Mouse (Mus musculus) MEL-GATA-1-ER (cell line): ENCODE results near the gene Stard3.
A peak's percentile ranks its signal among the peaks of the same experiment; 100 is the strongest.

Source experiments
- DNase-seq: peaks from one replicate; pipeline ENCODE4 v3.0.0-alpha.2; 2012; ENCODE audit warnings: low read depth; ENCODE audit errors: extremely low read depth

The Stard3 gene

DNA sequence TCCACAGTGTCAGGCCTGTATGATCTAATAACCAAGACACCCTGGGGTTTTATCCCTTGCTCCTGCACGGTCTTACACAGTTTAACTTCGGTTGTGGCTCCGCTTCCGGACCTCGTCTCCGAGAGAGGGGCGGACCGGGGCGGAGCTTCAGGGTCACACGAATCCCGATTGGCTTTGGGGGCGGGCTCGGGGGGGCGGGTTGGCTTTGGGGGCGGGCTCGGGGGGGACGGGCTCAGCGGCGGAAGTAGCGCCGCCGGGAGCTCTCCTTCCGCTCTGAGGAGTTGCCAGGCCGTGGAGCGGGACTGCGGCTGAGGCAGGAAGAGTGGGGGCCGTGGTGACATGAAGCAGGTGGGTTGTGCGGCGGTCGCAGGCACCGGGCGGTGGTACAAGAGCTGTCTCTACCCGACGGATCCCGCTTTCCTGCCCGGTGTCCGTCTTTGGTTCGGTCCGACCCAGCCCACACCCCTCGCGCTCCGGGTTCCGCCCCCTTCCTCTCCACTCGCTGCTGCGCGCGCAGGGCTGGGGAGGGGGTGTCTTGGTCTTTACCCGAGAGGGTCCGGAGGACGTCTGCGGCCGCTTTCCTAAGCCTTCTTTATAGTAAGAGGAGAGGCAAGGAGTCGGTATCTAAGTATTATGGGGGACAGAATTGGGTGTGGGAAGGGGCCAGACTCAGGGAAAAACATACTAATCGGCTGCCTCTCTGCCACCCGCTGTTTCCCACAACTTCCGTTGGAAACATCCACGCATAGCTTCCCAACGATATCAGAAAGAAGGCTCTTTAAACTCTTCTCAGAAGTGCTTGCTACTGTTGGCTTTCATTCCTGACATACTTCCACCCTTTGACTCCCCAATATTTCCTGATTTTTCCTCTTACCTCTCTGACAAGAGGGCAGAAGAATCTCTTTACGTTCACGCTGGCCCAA lies at the start of gene Stard3:
Stard3 (plus strand) TSS at position 208 of the 923 bp plus-strand sequence.
- peak; percentile 79 for DNase-seq

DNA sequence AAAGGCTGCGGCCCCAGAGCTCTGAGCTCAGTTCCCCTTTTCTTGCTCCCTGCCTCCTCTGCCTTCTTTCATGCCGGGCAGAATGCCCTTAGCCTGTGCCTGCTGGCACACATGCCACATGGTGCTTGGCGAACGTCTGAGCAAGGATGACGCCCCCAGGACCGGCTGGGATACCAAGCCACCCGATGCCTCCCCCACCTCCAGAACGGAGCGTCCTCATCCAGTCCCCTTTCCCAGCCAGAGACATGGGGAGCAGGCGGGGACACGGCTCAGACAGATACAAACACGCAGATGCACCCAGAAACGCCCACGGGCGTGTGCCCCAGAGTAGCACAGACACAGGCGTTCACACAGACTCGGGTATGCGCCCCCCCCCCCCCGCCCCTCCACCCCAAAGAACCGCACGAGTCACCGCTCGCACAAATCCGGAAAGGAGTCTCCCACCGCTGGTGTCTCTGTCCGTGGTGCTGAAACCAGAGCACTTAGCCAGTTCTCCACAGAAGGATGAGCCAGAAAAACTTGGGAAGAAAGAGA lies 44.3 kb upstream of the Stard3 start:
- DNase-seq = peak; percentile 29

DNA sequence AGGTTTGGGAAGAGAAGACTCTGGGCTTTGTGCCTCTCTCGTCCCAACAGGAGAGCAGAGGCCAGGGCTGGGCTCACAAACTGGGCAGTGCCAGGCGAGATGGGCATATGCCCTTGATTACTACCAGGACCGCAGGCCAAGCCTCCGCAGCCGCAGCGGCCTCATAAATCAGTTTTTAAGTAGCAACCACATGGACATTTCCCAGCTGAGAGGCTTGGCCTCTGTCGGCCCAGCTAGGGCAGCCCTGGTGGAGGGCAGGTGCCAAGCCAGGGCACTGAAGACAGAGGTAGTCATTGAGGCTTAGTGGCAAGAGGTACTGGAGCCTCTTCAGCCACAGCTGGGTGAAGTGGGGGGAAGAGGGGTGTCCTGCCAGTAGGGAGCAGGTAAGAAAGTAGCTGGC lies 40.7 kb upstream of the Stard3 start:
- DNase-seq = no peak

DNA sequence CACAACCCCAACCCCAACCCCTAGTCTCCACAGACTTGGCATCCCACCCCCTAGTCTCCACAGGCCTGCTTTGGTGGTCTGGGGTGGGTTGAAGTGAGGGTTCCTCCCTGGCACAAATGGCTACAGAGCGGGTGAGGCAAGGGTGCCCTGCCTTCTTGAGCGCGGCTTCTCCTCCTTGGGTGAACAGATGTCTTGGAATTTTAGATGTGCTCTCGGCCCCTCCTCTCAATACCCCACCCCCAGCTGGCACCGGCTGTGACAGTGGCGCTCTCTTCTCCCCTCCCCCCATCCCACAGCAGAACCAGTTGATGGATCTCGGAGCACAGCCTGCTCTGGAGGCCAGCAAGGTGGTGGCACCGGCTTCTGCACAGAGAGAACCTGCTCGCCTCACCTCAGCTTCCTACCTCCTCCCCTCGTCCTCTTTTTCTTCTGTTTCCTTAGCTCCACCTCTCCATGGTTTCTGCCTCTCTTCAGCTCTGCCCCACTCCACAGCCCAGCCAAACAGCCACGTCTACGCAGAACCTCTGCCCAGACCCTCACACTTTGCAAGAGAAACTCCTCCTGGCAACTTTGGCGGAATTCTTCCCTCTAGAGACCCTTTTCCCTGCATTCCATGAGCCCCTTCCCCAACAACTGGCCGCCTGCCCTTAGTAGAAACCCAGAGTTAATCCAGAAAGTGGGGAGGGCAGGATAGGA lies 39.6 kb upstream of the Stard3 start:
- no peak for DNase-seq

DNA sequence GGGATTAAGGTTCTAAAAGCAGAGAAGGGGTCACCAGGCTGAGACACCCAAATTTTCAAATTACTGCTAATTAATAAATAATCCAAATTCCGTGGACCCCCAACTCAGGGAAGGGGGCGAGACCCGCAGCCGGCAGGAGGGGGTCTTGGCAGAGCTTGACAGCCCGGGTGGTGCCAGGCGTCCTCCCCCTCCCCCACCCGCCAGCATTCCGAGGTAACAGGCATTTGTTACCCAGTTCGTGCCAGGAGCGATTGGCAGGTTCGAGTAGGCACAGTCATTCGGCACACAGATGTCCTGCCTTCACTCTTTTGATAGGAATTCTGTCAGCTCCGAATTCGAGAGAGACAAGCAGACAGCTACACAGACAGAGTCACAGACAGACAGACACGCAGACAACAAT lies 39.0 kb upstream of the Stard3 start:
- DNase-seq = no peak

DNA sequence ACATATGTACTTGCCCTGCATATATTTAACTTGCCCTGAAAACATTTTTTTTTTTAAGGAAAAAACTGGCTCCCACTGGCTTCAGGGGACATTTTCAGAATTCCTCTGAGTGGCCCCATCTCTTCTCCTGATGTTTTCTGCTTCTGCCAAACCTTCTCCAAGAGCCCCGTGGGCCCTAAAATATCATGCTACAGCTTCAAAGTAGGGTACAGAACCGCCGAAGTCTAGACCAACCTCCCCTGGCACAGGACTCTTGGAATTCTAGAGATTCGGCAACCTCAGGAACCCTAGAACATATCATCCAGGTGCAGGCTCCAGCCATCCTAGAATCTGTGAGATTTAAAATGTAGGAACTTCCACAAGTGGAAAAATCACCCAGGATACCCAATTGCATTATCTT lies 38.6 kb upstream of the Stard3 start:
- DNase-seq = no peak

DNA sequence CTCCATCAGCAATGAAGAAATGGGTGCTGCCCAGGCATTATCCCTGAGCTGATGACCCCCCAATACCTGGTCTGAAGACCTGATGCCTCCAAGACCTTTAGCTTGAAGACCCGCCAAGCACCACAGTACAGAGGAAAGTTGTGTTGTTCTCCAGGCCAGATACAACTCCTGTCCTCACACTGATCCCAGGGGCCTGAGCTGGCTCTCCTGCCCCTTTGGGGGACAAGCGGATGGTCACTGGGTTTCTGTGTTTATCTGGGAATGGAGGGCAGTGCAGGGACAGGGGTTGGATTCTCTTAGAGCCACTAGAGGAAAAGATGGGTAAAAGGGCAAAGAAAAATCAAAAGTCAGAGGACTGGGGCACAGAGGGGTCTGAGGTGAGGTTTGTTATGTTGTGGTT lies 38.2 kb upstream of the Stard3 start:
- DNase-seq = no peak

DNA sequence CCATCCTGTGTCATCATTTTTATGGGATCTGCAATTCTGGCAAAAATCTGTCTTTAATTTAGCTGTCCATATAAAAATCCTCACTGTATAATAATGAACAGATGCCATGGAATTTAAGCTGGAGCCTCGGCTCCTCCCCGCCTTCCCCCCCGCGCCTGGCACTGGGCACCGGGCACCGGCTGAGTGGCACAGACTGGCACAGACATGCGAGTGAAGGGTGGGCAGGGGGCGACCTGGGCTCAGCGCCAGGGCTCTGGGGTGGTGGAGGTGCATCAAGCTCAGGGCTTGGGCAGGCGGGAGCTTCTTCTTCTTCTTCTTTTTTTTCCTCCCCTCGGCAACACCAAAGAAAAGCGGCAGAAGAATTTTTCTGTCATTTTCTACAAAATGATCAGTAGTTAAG lies 37.8 kb upstream of the Stard3 start:
- no peak for DNase-seq

DNA sequence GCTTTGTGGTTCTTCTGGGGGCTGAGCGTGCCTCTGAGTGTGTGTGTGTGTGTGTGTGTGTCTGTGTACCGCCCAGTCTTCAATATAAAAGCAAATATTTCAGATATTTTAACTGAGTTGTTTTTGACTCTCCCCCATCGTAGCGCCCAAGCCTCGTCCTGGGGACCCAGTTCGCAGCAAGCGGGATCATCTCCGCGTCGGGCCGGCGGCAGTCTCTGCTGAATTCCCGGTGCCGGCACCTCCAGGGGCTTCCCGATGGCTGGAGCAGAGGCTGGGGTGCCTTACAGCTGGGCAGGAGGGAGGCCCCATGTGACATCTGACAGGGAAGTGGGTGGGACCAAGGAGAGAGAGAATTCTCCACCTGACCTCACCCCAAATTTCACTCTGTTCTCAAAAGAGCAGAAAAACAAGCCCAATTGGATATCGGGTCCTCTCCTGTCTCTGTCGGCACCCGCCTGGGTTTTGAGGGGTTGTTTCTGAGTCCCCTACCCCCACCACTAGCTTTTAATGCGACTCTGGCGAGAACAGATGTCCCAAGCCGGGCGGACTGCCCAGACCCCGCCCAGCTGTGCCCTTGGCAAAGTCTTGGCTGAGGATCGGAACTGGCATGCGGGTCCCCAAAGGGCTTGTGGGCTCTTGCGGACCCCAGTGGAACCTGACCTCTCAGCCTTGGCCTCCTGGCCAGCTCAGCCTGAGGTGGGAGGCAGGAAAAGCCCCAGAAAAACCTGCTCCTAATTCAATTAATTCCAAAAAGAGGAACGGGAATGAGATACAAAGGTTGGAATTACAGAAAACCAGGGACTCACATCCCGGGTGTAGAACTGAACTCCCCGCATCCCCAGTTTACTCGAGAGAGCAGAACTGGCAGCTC lies 37.1 kb upstream of the Stard3 start:
- no peak for DNase-seq

DNA sequence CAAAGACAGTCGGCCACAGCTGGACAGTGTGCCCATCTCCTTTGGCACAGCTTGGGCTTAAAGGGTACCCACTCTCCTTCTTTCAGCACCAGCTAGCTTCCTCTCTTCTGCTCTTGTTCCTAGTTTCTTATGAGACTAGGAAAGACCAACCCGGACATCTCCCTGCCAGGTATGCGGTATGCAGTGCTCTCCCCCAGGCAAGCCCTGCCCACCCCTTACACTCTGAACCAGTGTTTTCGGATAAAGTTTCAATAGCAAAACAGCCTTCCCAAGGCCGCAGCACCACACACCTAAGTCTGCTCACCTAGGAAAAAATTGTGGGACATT lies 36.5 kb upstream of the Stard3 start:
- DNase-seq = no peak

DNA sequence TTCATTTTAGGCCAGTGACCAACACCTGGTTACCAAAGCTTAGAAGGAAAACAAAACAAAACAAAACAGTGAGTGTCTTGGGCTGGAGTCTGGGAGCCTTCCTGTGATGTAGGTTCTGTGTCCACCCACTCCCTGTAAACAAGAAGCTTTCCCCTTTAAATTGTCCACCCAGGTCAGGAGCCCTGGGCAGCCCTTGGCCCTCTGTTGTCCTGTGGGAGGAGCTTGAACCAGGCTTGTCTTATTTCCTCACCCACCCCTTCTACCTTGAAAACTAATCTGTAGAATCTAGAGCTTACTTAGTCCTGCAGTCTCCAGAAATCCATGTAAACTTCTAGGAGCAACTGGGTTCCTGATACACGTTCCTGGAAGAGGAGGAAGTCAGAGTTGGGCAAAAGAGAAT lies 36.0 kb upstream of the Stard3 start:
- DNase-seq = no peak

DNA sequence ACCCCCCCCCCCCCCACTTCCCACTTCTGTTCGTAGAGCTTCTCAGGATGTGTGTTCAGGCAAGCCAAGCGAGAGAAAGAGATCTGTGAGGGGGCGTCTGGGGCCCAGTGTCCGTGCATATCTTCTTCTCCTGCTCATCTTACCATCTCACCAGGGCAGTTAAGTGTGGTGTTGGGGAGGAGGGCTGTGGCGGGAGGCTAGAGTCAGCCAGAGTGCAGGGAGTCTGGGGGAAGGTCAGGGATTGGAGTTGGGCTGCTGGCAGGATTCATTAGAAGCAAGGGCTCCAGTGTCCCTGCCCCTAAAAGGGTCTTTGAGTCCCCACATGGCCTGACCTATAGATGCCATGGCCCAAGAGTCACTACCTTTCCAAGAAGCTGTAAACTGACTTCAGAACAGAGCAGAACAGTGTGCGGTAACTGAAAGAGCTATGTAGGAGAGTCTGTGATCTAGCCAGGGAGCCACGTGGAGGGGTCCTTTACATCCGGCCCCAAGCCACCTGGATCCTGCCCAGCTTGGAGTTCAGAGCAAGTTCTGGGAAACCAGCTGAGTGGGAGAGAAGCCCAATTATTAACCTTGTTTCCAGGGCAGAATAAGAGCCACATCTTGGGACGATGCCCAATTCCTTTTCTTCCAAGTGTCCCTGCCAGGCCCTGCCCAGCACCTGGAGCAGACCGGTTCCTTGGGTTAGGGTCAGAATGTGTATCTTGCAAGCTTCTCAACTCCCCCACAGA lies 34.9 kb upstream of the Stard3 start:
- DNase-seq = no peak

DNA sequence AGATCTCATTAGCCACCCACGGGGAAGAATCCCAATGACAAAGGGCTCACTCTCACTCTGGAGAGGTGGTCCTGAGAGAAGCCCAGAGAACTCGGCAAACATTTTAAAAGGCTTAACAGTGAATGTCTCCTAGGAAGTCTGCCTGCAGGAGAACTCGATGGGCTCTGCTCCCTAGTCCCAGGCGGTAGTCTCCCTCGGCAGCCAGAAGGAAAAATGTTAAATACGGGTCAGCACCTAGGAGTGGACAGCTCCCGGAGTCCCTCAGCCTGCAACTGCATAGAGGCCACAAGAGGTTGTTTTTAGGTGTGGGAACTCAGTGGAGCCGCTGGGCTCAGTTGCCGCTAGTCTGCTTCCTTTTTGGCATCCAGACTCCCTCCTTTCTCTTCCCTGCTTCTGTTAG lies 34.2 kb upstream of the Stard3 start:
- DNase-seq = no peak

DNA sequence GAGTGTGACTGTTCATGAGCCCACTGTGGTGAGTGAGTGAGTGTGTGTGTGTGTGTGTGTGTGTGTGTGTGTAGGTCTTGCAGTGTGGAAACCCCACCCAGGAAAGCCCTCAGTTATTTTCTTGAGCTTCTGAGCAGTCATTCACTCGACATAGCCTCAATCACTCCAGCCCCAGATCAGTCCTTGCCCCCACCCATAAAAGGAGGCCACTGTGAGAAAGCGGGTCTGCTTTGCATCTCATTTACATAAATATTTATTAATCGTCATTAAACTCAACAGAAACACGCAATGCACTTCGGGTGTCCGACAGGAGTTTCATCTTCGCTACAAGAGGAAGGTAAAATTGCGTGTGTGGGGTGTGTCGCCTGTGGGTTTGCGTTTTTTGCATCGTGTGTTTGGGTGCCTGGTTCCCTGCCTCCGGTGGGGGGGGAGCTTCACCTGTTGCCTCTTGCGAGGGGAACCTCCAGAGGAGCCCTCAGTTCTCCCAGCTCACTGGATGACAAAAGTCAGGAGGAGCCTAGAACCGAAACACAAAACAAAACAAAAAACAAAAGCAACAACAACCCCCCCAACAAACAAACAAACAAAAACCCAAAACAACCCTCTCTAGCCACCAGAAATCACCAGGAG lies 32.9 kb upstream of the Stard3 start:
- DNase-seq = no peak

DNA sequence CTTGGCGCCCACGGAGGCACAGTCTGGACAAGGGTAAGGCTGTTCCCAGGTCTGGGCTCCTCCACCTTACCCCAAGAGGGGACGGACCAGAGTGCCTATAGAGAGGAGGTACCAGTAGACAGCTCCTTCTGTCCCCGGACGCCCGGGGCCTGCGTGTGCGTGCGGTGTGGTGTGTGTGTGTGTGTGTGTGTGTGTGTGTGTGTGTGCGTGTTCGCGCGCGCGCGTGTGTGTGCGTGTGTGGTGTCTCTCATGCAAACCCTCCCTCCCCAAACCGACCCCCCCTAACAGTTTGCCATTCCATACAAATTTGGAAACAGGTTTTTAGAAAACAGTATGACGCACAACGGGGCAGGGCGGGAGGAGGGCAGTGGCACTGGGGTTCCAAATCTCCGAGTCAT lies 32.3 kb upstream of the Stard3 start:
- no peak for DNase-seq

DNA sequence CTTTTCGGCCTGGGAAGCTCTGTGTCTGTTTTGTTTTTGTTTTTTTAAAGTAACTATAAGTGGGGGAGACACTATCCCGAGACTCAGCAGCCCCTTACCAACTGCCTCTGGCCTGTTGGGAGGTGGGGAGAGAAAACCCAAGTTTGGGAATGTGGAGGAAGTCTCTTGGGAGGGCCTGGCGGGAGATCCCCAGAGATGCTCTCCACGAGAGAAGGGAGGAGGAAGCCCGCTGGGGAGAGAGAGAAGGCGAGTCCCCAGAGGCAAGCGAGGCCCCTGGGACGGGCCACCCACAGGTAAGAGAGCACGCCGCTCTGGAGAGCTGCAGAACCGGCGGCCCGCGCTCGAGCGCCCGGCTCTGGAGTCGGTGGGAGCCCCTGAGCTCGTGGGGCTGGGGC lies 31.4 kb upstream of the Stard3 start:
- DNase-seq = no peak

DNA sequence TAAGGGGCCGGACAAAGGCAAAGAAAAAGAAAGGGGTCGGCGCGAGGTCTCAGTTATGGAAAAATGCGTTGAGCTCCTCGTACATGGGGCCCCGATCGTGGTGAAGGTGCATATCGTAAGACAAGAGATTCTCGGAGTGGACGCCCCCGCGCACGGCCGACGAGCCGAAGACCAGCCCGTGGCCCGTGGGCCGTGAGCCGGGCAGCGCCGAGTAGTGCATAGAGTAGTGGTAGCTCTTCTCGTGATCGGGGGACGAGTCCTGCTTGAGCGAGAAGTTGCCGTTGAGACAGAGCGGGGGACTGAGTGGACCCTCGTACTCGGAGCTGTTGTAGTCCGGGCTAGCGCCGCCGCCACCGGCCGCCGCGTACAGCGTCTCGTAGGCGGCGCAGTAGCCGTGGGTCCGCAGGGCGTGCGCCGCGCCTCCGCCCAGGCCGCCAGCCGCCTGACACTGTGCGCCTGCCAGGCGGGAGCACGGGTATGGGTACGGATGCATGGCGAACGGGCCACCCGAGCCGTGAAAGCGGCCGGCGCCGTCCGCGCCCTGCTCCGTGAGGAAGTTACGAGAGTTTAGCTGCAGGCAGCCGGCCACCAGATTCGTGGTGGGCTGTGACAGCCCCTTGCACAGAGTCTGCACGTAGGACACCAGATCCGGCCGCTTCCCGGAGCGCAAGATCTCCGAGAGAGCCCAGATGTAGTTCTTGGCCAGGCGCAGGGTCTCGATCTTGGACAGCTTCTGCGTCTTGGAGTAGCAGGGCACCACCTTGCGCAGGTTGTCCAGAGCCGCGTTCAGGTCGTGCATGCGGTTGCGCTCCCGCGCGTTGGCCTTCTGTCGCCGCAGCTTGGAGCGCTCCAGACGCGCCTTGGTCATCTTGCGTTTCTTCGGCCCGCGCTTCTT lies 30.8 kb upstream of the Stard3 start:
- DNase-seq = no peak

DNA sequence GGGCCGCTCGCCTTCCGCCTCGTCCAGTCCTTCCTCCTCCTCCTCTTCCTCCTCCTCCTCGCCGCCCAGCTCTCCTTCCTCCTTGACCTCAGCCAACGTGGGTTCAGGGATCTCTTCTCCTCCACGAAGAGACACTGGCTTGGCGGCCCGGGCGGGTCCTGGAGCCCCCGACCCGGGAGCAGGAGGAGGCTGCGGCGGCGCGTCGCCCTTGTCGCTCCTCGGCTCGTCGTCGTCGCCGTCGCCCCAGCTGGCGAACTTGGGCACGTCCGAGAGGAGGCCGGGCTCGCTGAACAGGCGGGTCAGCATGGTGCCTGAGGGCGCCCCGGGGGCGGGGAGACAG lies 30.2 kb upstream of the Stard3 start:
- DNase-seq = no peak

DNA sequence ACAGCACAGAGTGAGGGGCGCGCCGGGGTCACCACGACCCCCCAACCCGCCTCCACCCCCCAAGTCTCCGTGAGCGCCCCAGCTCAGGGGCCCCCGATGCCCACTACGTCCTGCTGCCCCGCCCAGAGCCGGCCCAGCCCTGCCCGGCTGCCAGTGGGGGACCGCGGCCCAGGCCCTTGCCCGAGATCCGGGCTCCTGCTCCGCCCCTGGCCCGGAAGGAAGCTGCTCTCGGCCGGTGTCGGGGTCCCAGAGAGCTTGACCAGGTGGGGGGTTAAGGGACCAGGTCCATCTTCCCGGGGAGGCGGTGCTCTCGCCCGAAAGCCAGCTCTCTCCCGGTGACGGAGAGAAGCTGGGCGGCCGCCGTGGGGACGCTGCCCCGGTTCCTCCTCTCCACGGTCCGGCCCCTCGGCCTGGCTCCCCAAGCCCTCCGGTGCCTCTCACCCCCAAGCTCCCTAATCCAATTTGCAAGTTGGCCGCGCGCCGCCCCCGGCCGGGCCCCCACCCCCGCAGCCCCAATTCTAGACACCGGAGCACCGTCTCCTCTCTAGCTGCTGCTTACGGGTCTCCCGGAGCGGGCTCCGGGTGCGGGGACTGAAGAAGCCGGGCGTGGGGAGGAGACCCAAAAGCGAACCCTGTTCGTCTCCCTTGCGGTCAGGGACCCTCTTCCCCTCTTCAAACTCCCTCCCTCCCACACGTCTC lies 29.6 kb upstream of the Stard3 start:
- no peak for DNase-seq
